ENCODE assay signal across 21 mouse cellular contexts in genomic region chr3:144808153-144808925, GRCm38 (mm10). TPM values are rescaled to one million over a fixed set of nuclear protein-coding genes. Genes with fewer than 3 reads are reported as not detected.
DNase-seq lines count a peak whose midpoint lies in the region; ATAC-seq and TF ChIP-seq lines count a peak whose summit lies in the region.
"Not testable (repeated sequence)": the region's sequence is repeated elsewhere in the genome, so short reads cannot be mapped to it uniquely, and the experiment has no call there.
"Had no signal": no experiment of that assay in that cellular context is flagged by ENCODE, and none has a peak within 500 bp of the region (broad histone marks: within the 10 kb centered on the region; RNA-seq: fewer than 3 reads in every experiment).

No protein-coding gene starts in this region.

- H3K36me3 ChIP-seq in G1E (replicated peaks); forebrain, embryonic 11.5 days (ENCODE audit: control insufficient read depth, insufficient read depth, low read length); forebrain, embryonic 15.5 days; midbrain, embryonic 13.5 days; midbrain, postnatal 0 days (ENCODE audit: insufficient read depth, low read length): not testable (repeated sequence)

- not testable (repeated sequence) for TF ChIP-seq CTCF in G1E (IDR thresholded peaks at IDR 0.05; ENCODE audit: low read depth, low read length); midbrain, postnatal 0 days (IDR thresholded peaks at IDR 0.05)

- H3K9me3 ChIP-seq in G1E (replicated peaks); forebrain, embryonic 11.5 days (ENCODE audit: control insufficient read depth, low read length); forebrain, embryonic 15.5 days; midbrain, embryonic 13.5 days; midbrain, postnatal 0 days (ENCODE audit: low read length): not testable (repeated sequence)

- not testable (repeated sequence) for H3K4me3 ChIP-seq in G1E (ENCODE audit: low read depth, low read length); forebrain, embryonic 11.5 days (ENCODE audit: low read depth, low read length); forebrain, embryonic 15.5 days; midbrain, embryonic 13.5 days (replicated peaks); midbrain, postnatal 0 days (ENCODE audit: low read depth, low read length)

- DNase-seq in G1E (ENCODE audit: low spot score); forebrain, embryonic 11.5 days (ENCODE audit: low spot score); midbrain, postnatal 0 days (ENCODE audit: low spot score): not testable (repeated sequence)

- not testable (repeated sequence) for H3K27me3 ChIP-seq in G1E (ENCODE audit: insufficient read depth, low read length); forebrain, embryonic 11.5 days (ENCODE audit: control insufficient read depth, insufficient read depth, low read length); forebrain, embryonic 15.5 days; midbrain, embryonic 13.5 days; midbrain, postnatal 0 days (ENCODE audit: insufficient read depth, low read length)

- not testable (repeated sequence) for H3K4me2 ChIP-seq in forebrain, embryonic 11.5 days (ENCODE audit: low read depth, low read length, severe bottlenecking); forebrain, embryonic 15.5 days (replicated peaks); midbrain, embryonic 13.5 days (replicated peaks); midbrain, postnatal 0 days (ENCODE audit: low read depth, low read length, poor library complexity, severe bottlenecking)

- not testable (repeated sequence) for H3K4me1 ChIP-seq in G1E (ENCODE audit: insufficient read depth, low read depth, low read length); forebrain, embryonic 11.5 days (replicated peaks; ENCODE audit: control insufficient read depth, insufficient read depth, low read length); forebrain, embryonic 15.5 days; midbrain, embryonic 13.5 days (replicated peaks); midbrain, postnatal 0 days (ENCODE audit: insufficient read depth, low read length)

- not testable (repeated sequence) for H3K9ac ChIP-seq in forebrain, embryonic 11.5 days (ENCODE audit: low read length); forebrain, embryonic 15.5 days (replicated peaks); midbrain, embryonic 13.5 days (replicated peaks); midbrain, postnatal 0 days (replicated peaks; ENCODE audit: low read length, poor library complexity, severe bottlenecking)

- WGBS in forebrain, embryonic 11.5 days: 81% methylated on average over 14 of the region's 17 CpGs
- 43% methylated on average over 15 of the region's 17 CpGs for WGBS in forebrain, embryonic 15.5 days
- WGBS in midbrain, embryonic 13.5 days: 64% methylated on average over 15 of the region's 17 CpGs
- 58% methylated on average over 14 of the region's 17 CpGs for WGBS in midbrain, postnatal 0 days

- not testable (repeated sequence) for H3K27ac ChIP-seq in forebrain, embryonic 11.5 days (ENCODE audit: low read depth, low read length); forebrain, embryonic 15.5 days (replicated peaks); midbrain, embryonic 13.5 days; midbrain, postnatal 0 days (ENCODE audit: low read depth, low read length)

- ATAC-seq in G1E (ENCODE audit: extremely low read depth, insufficient number of reproducible peaks, low FRiP score, poor library complexity, severe bottlenecking): peak; percentile 98
- peak; percentile 53; the same call in 1 of the 2 replicates for ATAC-seq in forebrain, embryonic 11.5 days (replicated peaks; ENCODE audit: low FRiP score)
- peak; percentile 68 for ATAC-seq in forebrain, embryonic 15.5 days (replicated peaks)
- 0 out of 2 replicates have a peak, but pooled peaks have one; percentile 40 for ATAC-seq in granulocyte monocyte progenitor cell, adult 5-6 weeks (replicated peaks; ENCODE audit: poor library complexity, severe bottlenecking)
- peak; percentile 58 for ATAC-seq in megakaryocyte progenitor cell, adult 5-6 weeks (replicated peaks; ENCODE audit: poor library complexity)
- 0 out of 2 replicates have a peak, but pooled peaks have one; percentile 24 for ATAC-seq in midbrain, embryonic 13.5 days
- ATAC-seq in midbrain, postnatal 0 days (ENCODE audit: low FRiP score): peak; percentile 41; the same call in 1 of the 2 replicates

RNA-seq across cellular contexts. Expression of gene Clca3a2, which starts 11.0 kb away (rescaled TPM):
- total RNA-seq in G1E (2014; fragmentation: Nextera tagmentation): 1.7 TPM in 1 of 2 replicates, not detected in the other
- 0.05 and 0.41 TPM in 2 replicates for total RNA-seq in G1E (2017)
- not detected in 2 replicates for polyA plus RNA-seq in G1E (2012)
- polyA plus RNA-seq in forebrain, embryonic 11.5 days (2014; fragmentation: Nextera tagmentation; extraction: Ambion mirVana): not detected in 2 replicates
- 0.65 TPM in 1 of 2 replicates, not detected in the other for polyA plus RNA-seq in forebrain, embryonic 15.5 days (2015; fragmentation: Nextera tagmentation; extraction: Ambion mirVana)
- total RNA-seq in granulocyte monocyte progenitor cell, adult 5-6 weeks (2014; fragmentation: Nextera tagmentation): not detected in 2 replicates
- total RNA-seq in granulocyte monocyte progenitor cell, adult 5-6 weeks (2017): not detected in 2 replicates
- total RNA-seq in megakaryocyte progenitor cell, adult 5-6 weeks (2015): not detected in 2 replicates
- total RNA-seq in megakaryocyte progenitor cell, adult 5-6 weeks (2017): not detected in 2 replicates
- polyA plus RNA-seq in midbrain, embryonic 13.5 days (2015; fragmentation: Nextera tagmentation; extraction: Ambion mirVana): not detected in 2 replicates
- 2.8 TPM in 1 of 2 replicates, not detected in the other for total RNA-seq in midbrain, postnatal 0 days (2014; rRNA removed)
- 0.44 TPM in 1 of 2 replicates, not detected in the other for polyA plus RNA-seq in midbrain, postnatal 0 days (2015; fragmentation: Nextera tagmentation; extraction: Ambion mirVana)
- total RNA-seq: adrenal gland, adult 18-20 months; gastrocnemius, adult 18-20 months; gastrocnemius, postnatal 14 days had no signal
- polyA plus RNA-seq: activated CD4-positive, CD25-positive, alpha-beta regulatory T cell, adult 4 months; CD4-positive, CD25-positive, alpha-beta regulatory T cell, adult 4 months; embryonic facial prominence, embryonic 10.5 days; hindbrain, embryonic 10.5 days; inflammation-experienced regulatory T-cells, adult 6 months had no signal

RNA-seq across cellular contexts. Expression of gene Clca3b, which starts 40.8 kb away (rescaled TPM):
- total RNA-seq in G1E (2014; fragmentation: Nextera tagmentation) (not detected in 2 replicates), G1E (2017) (0.05 TPM in 1 of 2 replicates, not detected in the other)
- polyA plus RNA-seq in G1E (2012): not detected in 2 replicates
- polyA plus RNA-seq in forebrain, embryonic 11.5 days (2014; fragmentation: Nextera tagmentation; extraction: Ambion mirVana): not detected in 2 replicates
- not detected in 2 replicates for polyA plus RNA-seq in forebrain, embryonic 15.5 days (2015; fragmentation: Nextera tagmentation; extraction: Ambion mirVana)
- not detected in 2 replicates for total RNA-seq in granulocyte monocyte progenitor cell, adult 5-6 weeks (2014; fragmentation: Nextera tagmentation)
- total RNA-seq in granulocyte monocyte progenitor cell, adult 5-6 weeks (2017): not detected in 2 replicates
- not detected in 2 replicates for total RNA-seq in megakaryocyte progenitor cell, adult 5-6 weeks (2015)
- total RNA-seq in megakaryocyte progenitor cell, adult 5-6 weeks (2017): not detected in 2 replicates
- polyA plus RNA-seq in midbrain, embryonic 13.5 days (2015; fragmentation: Nextera tagmentation; extraction: Ambion mirVana): 0.05 TPM in 1 of 2 replicates, not detected in the other
- not detected in 2 replicates for total RNA-seq in midbrain, postnatal 0 days (2014; rRNA removed)
- polyA plus RNA-seq in midbrain, postnatal 0 days (2015; fragmentation: Nextera tagmentation; extraction: Ambion mirVana): not detected in 2 replicates
- total RNA-seq: adrenal gland, adult 18-20 months; adrenal gland, postnatal 14 days; gastrocnemius, adult 18-20 months; gastrocnemius, postnatal 14 days; heart, adult 8-10 months; heart, postnatal 25 days had no signal
- polyA plus RNA-seq: activated CD4-positive, CD25-positive, alpha-beta regulatory T cell, adult 4 months; CD4-positive, CD25-positive, alpha-beta regulatory T cell, adult 4 months; embryonic facial prominence, embryonic 10.5 days; gonadal fat pad, adult 2 months; heart, embryonic 12.5 days; hindbrain, embryonic 10.5 days; hindbrain, embryonic 15.5 days; inflammation-experienced regulatory T-cells, adult 6 months had no signal

RNA-seq across cellular contexts. Expression of gene Clca3a1, which starts 47.6 kb away (rescaled TPM):
- 61.1 and 62.3 TPM in 2 replicates for total RNA-seq in G1E (2014; fragmentation: Nextera tagmentation)
- total RNA-seq in G1E (2017): 19.8 and 21.0 TPM in 2 replicates
- polyA plus RNA-seq in G1E (2012): 1.2 and 1.8 TPM in 2 replicates
- 0.04 TPM in 1 of 2 replicates, not detected in the other for polyA plus RNA-seq in forebrain, embryonic 11.5 days (2014; fragmentation: Nextera tagmentation; extraction: Ambion mirVana)
- 0.34 and 0.59 TPM in 2 replicates for polyA plus RNA-seq in forebrain, embryonic 15.5 days (2015; fragmentation: Nextera tagmentation; extraction: Ambion mirVana)
- total RNA-seq in granulocyte monocyte progenitor cell, adult 5-6 weeks (2014; fragmentation: Nextera tagmentation): not detected in 2 replicates
- total RNA-seq in granulocyte monocyte progenitor cell, adult 5-6 weeks (2017): not detected in 2 replicates
- total RNA-seq in megakaryocyte progenitor cell, adult 5-6 weeks (2015): 1.7 and 2.0 TPM in 2 replicates
- total RNA-seq in megakaryocyte progenitor cell, adult 5-6 weeks (2017): 0.92 and 2.3 TPM in 2 replicates
- polyA plus RNA-seq in midbrain, embryonic 13.5 days (2015; fragmentation: Nextera tagmentation; extraction: Ambion mirVana): 0.17 and 0.19 TPM in 2 replicates
- total RNA-seq in midbrain, postnatal 0 days (2014; rRNA removed): 0.27 and 0.52 TPM in 2 replicates
- 1.0 and 1.4 TPM in 2 replicates for polyA plus RNA-seq in midbrain, postnatal 0 days (2015; fragmentation: Nextera tagmentation; extraction: Ambion mirVana)
- polyA plus RNA-seq: embryonic facial prominence, embryonic 10.5 days; hindbrain, embryonic 10.5 days; inflammation-experienced regulatory T-cells, adult 6 months had no signal

Comparison
In these comparisons a context has a peak if more than half of its experiments do, and no peak if none do; other contexts are left out.
1. ATAC-seq: peak in every context shown above with its lines; median percentile 98 in G1E; 68 in forebrain, embryonic 15.5 days; 58 in megakaryocyte progenitor cell, adult 5-6 weeks; 53 in forebrain, embryonic 11.5 days; 41 in midbrain, postnatal 0 days; 40 in granulocyte monocyte progenitor cell, adult 5-6 weeks; 24 in midbrain, embryonic 13.5 days.